Mouse (Mus musculus) midbrain, embryonic 15.5 days (tissue): ENCODE data around the gene Usp40. TPM values are rescaled to one million over a fixed set of nuclear protein-coding genes. Genes with fewer than 3 reads are reported as not detected.

Experiments used
- ATAC-seq: fragments of 200-750 bp; cut with Nextera tagmentation; replicated peaks from 2 replicates; pipeline ENCODE4 v1.8.0; 2017; ENCODE audit warnings: moderate TSS enrichment
- H3K27ac ChIP-seq: fragments of 300-500 bp; sonication (generic); 2 replicates; pipeline ENCODE4 v1.5.1; 2015; ENCODE audit warnings: mild to moderate bottlenecking, inconsistent platforms
- H3K27me3 ChIP-seq: fragments of 300-500 bp; sonication (generic); replicated peaks from 2 replicates; pipeline ENCODE4 v1.6.1; 2015; ENCODE audit warnings: inconsistent platforms
- H3K36me3 ChIP-seq: fragments of 300-500 bp; sonication (generic); replicated peaks from 2 replicates; pipeline ENCODE4 v1.6.1; 2015; ENCODE audit warnings: inconsistent platforms
- H3K4me1 ChIP-seq: fragments of 300-500 bp; sonication (generic); 2 replicates; pipeline ENCODE4 v1.6.1; 2015; ENCODE audit warnings: inconsistent platforms
- H3K4me2 ChIP-seq: fragments of 300-500 bp; sonication (generic); 2 replicates; pipeline ENCODE4 v1.6.1; 2015; ENCODE audit warnings: inconsistent platforms, mild to moderate bottlenecking, moderate library complexity
- H3K4me3 ChIP-seq: fragments of 300-500 bp; sonication (generic); 2 replicates; pipeline ENCODE4 v1.5.1; 2015; ENCODE audit warnings: mild to moderate bottlenecking, inconsistent platforms
- H3K9ac ChIP-seq: fragments of 300-500 bp; sonication (generic); 2 replicates; pipeline ENCODE4 v1.6.1; 2015; ENCODE audit warnings: mild to moderate bottlenecking, inconsistent platforms
- H3K9me3 ChIP-seq: fragments of 300-500 bp; sonication (generic); 2 replicates; pipeline ENCODE4 v1.6.1; 2016; ENCODE audit warnings: inconsistent platforms
- WGBS: fragments of 180-500 bp; shearing (Covaris S2); methylation state at CpG from one replicate; pipeline ENCODE4 v1.1.7; 2015; ENCODE audit warnings: mixed read lengths; 5-methylcytosine and 5-hydroxymethylcytosine counted together
- microRNA-seq: library from miRNA; unstranded; fragments of <30 nt; microRNA quantifications from one replicate; pipeline ENCODE4, GENCODE M21; 2016
- polyA plus RNA-seq: library from polyadenylated mRNA; unstranded; fragments of >200 nt; fragmentation: Nextera tagmentation; extraction: Ambion mirVana; gene quantifications from 2 replicates; pipeline ENCODE4 v1.2.1, GENCODE M21; 2015

Usp40 gene
- polyA plus RNA-seq, 1 experiment from 2014 or later, result 23.4 TPM

DNA sequence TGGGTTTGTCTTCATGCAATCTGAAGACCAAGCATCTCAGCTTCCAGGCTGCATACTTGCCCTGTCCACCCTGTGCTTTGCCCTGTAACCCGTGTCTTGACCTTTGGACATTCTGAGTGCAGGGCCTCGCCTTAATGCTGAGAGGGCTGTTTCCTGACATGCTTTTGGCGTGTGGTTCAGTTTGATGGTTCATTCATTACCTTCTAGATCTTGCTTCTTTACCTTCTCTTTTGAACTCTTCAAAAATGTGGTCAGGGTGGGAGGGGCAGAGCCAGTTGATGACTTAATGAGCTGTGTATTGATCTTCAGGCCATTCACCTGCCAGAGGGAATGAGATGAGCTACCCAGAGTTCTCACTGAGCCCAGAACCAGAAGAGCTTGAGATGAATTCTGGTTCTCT lies 99.6 kb downstream of the Usp40 start:
- 91% methylated on average over 3 of the region's 3 CpGs for WGBS
- H3K27me3 ChIP-seq, result no peaks in the 10 kb centered on the region
- no peaks in the 10 kb centered on the region for H3K9me3 ChIP-seq
- H3K4me2 ChIP-seq, result no peak overlapping the region
- ATAC-seq, result no peak
- no peak overlapping the region for H3K4me3 ChIP-seq
- no peaks in the 10 kb centered on the region for H3K4me1 ChIP-seq
- no peak overlapping the region for H3K27ac ChIP-seq
- no peaks in the 10 kb centered on the region; the same call in 1 of the 2 replicates for H3K36me3 ChIP-seq
- no peak overlapping the region for H3K9ac ChIP-seq

DNA sequence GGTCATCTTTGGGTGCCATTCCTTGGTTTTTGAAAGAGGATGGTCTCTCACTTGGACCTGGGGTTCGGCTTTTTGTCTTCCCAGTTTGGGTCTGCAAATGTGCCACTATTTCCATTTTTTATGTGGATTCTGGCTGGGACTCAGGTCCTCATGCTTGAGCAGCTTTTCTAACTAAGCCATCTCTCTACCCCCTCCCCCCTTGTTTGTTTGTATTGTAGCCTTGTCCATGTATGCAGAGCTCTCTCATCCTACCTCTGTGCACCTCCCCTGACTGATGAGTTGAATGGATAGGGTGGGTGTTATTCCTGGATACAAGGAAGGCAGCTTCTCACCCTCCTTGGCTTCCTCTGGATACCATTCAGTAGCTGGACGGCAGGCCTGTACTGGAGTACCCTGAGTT lies 100.3 kb downstream of the Usp40 start:
- Histone ChIP-seq H3K9ac (no peak overlapping the region), H3K27me3 (no peaks in the 10 kb centered on the region), H3K4me1 (no peaks in the 10 kb centered on the region), H3K4me3 (no peak overlapping the region), H3K36me3 (no peaks in the 10 kb centered on the region; the same call in 1 of the 2 replicates), H3K9me3 (no peaks in the 10 kb centered on the region), H3K27ac (no peak overlapping the region), H3K4me2 (no peak overlapping the region)
- ATAC-seq, result no peak
- 92% methylated on average over 2 of the region's 2 CpGs for WGBS

DNA sequence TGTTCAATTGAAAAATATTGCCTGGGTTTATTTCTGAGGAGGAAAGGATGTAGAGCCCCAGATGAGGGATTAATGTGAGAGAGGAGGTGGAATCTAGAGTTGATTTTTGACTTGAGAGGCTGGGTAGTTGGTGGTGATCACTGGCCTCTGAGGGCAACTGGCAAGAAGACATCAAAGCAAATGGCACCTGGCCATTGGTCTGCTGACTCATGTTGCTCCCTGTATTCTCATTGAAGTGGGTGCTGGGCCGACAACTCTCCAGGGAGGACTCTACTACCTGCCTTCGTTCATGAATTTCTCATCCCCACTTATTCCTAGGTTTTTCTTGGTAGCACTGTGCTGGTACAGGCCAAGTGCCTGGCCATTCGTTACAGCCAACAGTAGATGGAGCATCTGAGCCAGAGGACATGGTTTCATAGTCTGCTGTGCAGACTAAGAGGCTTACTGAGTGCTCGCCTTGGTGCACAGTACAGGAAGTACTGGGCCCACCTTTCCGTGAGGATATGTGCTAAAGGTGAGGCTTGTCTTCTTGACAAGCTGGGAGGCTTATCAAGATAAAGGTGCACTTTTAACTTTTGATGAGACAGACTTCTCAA lies 101.9 kb downstream of the Usp40 start:
- 91% methylated on average over 5 of the region's 5 CpGs for WGBS
- Histone ChIP-seq H3K36me3 (no peaks in the 10 kb centered on the region; the same call in 1 of the 2 replicates), H3K9ac (no peak overlapping the region)

DNA sequence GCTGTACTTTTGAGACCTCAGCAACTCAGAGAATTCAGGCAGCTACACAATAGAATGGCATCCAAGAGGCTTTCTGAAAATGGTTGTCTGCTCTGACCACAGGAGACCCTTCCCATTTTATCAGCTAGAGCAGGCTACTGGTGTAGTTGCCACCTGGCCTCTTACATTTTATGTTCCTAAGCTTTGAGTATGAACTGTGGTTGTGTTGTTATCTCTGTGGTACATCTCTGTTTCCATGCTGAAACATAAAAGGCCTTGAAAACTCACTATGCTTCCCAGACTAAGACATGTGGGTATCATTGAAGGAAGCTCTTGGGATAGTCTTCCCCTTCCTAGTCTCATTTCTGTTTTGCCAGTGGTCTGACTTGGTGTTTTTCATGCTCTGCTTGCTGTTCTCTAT lies 106.2 kb downstream of the Usp40 start:
- Histone ChIP-seq H3K36me3 (no peaks in the 10 kb centered on the region), H3K27me3 (no peaks in the 10 kb centered on the region), H3K4me2 (no peak overlapping the region), H3K4me1 (no peaks in the 10 kb centered on the region), H3K9me3 (no peaks in the 10 kb centered on the region), H3K27ac (no peak overlapping the region), H3K9ac (no peak overlapping the region), H3K4me3 (no peak overlapping the region)
- ATAC-seq, result no peak

More for the DNA sequence above, 101.9 kb downstream of the Usp40 start:
- Histone ChIP-seq H3K9me3 (no peaks in the 10 kb centered on the region), H3K27ac (no peak overlapping the region), H3K4me1 (no peaks in the 10 kb centered on the region), H3K4me2 (no peak overlapping the region), H3K4me3 (no peak overlapping the region), H3K27me3 (no peaks in the 10 kb centered on the region)
- ATAC-seq, result no peak

DNA sequence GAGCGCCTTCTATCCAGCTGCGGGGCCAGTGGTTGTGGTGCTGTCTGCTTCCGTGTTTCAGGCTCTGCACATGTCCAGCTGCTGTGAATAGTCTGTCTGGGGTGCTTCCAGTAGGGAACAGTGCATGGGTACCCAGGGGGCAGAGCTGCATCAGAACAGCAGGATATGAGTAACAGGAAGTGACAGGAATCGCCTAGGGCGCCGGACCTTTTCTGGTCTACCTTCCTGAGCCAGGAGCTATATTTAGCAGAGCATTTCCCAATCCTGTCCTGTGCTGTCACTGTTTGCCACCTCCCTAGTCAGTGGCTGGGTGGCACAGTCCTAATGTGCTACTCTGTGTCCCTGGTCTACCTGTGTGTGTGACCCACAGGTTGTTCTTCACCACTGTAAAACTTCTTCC lies 107.4 kb downstream of the Usp40 start:
- H3K9ac ChIP-seq, result no peak overlapping the region
- H3K27me3 ChIP-seq, result no peaks in the 10 kb centered on the region
- H3K4me3 ChIP-seq, result no peak overlapping the region
- no peak overlapping the region for H3K4me2 ChIP-seq
- no peak overlapping the region for H3K27ac ChIP-seq
- 96% methylated on average over 6 of the region's 6 CpGs for WGBS
- no peaks in the 10 kb centered on the region for H3K4me1 ChIP-seq
- no peak for ATAC-seq
- no peaks in the 10 kb centered on the region for H3K9me3 ChIP-seq
- no peaks in the 10 kb centered on the region for H3K36me3 ChIP-seq

DNA sequence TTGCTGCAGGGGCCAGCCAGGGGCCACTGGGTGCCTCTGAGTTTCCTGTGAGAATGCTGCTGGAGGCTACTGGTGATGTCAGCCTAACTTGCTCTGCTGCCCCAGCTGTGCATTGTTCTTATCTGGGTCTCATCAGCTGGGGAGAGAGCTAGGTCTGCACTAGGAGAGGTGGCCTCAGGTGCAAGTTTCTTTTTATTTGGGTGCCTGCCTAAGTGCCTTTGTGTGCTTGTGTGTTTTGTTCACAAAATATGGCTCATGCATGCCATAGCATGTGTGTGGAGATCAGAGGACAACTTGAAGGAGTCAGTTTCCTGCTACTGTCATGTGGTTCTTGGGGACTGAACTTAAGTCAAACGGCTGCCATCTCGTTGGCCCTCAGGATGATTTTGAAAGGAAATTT lies 108.7 kb downstream of the Usp40 start:
- Histone ChIP-seq H3K9me3 (no peaks in the 10 kb centered on the region), H3K9ac (no peak overlapping the region), H3K4me2 (no peak overlapping the region), H3K4me1 (no peaks in the 10 kb centered on the region), H3K27me3 (no peaks in the 10 kb centered on the region), H3K27ac (no peak overlapping the region), H3K4me3 (no peak overlapping the region), H3K36me3 (no peaks in the 10 kb centered on the region)
- ATAC-seq, result no peak
- 89% methylated on average over 2 of the region's 2 CpGs for WGBS

DNA sequence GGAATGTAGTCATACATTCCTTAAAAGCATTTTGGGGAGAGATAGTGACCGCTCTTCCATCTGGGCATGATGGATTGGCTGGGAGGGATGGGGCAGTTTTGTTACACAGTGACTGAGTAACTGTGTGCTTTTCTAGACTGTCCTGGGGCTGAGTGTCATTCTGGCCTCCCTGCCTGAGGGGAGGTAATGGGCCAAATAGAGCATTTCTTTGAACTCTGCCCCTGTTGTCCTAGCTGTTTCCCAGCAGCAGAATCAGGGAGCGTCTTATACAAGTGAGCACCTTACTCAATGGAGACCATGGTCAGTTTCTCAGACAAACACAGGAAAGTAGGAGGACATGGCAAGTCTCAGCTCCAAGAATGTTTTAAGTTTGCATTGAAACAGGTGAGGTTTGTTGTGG lies 111.4 kb downstream of the Usp40 start:
- H3K9me3 ChIP-seq, result no peaks in the 10 kb centered on the region
- H3K36me3 ChIP-seq, result no peaks in the 10 kb centered on the region
- WGBS, result 97% methylated on average over 2 of the region's 2 CpGs
- no peak overlapping the region for H3K9ac ChIP-seq
- ATAC-seq, result no peak
- no peaks in the 10 kb centered on the region for H3K27me3 ChIP-seq
- H3K4me2 ChIP-seq, result no peak overlapping the region
- no peak overlapping the region for H3K4me3 ChIP-seq
- no peaks in the 10 kb centered on the region for H3K4me1 ChIP-seq
- H3K27ac ChIP-seq, result no peak overlapping the region

Small RNA genes within 50 kb of the gene (microRNA-seq; reads per million reads assigned to microRNA genes)
- not detected for gene Gm25198

Other genes starting within 250 kb of the Usp40 start
- 2.7 and 3.0 TPM in 2 replicates for gene Sag, start 204.9 kb downstream of the Usp40 start, polyA plus RNA-seq
- gene Dgkd, start 155.3 kb downstream of the Usp40 start, polyA plus RNA-seq, result 49.6 and 52.8 TPM in 2 replicates
- not detected in 2 replicates for gene Ugt1a10, start 46.8 kb upstream of the Usp40 start, polyA plus RNA-seq
- gene Ugt1a9, start 62.2 kb upstream of the Usp40 start, polyA plus RNA-seq, result not detected in 2 replicates
- gene Ugt1a8, start 79.3 kb upstream of the Usp40 start, polyA plus RNA-seq, result not detected in 2 replicates
- gene Ugt1a7c, start 86.5 kb upstream of the Usp40 start, polyA plus RNA-seq, result 1.1 and 1.2 TPM in 2 replicates
- 0.45 and 0.70 TPM in 2 replicates for gene Ugt1a6b, start 94.7 kb upstream of the Usp40 start, polyA plus RNA-seq
- gene Ugt1a6a, start 126.3 kb upstream of the Usp40 start, polyA plus RNA-seq, result 1.2 and 1.5 TPM in 2 replicates
- gene Ugt1a5, start 157.5 kb upstream of the Usp40 start, polyA plus RNA-seq, result not detected in 2 replicates
- 0.15 TPM in 1 of 2 replicates, not detected in the other for gene Ugt1a2, start 192.1 kb upstream of the Usp40 start, polyA plus RNA-seq
- gene Dnajb3, start 197.2 kb upstream of the Usp40 start, polyA plus RNA-seq, result 13.2 and 13.5 TPM in 2 replicates
- not detected in 2 replicates for gene Ugt1a1, start 203.4 kb upstream of the Usp40 start, polyA plus RNA-seq
- 0.50 and 0.86 TPM in 2 replicates for gene Mroh2a, start 218.4 kb upstream of the Usp40 start, polyA plus RNA-seq